Mouse (Mus musculus) G1E (cell line): ENCODE results near the gene Nudt17. TPM values are rescaled to one million over a fixed set of nuclear protein-coding genes. Genes with fewer than 3 reads are reported as not detected.

ENCODE experiments used
- ATAC-seq: 2 replicates; pipeline ENCODE4 v1.8.0; 2016; ENCODE audit warnings: mild to moderate bottlenecking; ENCODE audit not compliant: insufficient number of reproducible peaks, poor library complexity, low FRiP score, severe bottlenecking; ENCODE audit errors: extremely low read depth
- DNase-seq: peaks from one replicate; pipeline ENCODE4 v3.0.0; 2012; ENCODE audit warnings: low spot score
- H3K27me3 ChIP-seq: 2 replicates; pipeline ENCODE4 v1.6.1; 2012; ENCODE audit warnings: mild to moderate bottlenecking, low read length, inconsistent platforms; ENCODE audit not compliant: insufficient read depth
- H3K36me3 ChIP-seq: replicated peaks from 2 replicates; pipeline ENCODE3; 2012; ENCODE audit warnings: mild to moderate bottlenecking, inconsistent platforms
- H3K4me1 ChIP-seq: 2 replicates; pipeline ENCODE4 v1.6.1; 2012; ENCODE audit warnings: low read depth, low read length, inconsistent platforms, mixed read lengths; ENCODE audit not compliant: insufficient read depth
- H3K4me3 ChIP-seq: 2 replicates; pipeline ENCODE4 v1.5.1; 2012; ENCODE audit warnings: low read depth, mild to moderate bottlenecking, inconsistent platforms, low read length, moderate library complexity, mixed read lengths
- H3K9me3 ChIP-seq: replicated peaks from 2 replicates; pipeline ENCODE4 v1.6.1; 2012; ENCODE audit warnings: inconsistent platforms
- CTCF ChIP-seq: IDR thresholded peaks from 2 replicates; pipeline ENCODE4 v1.5.1; 2012; ENCODE audit warnings: low read depth, low read length, inconsistent platforms, mixed read lengths
- GATA1 ChIP-seq: IDR thresholded peaks from 2 replicates; pipeline ENCODE4 v1.6.1; 2012; ENCODE audit warnings: borderline replicate concordance, low read length, inconsistent platforms, mixed read lengths
- GATA2 ChIP-seq: IDR thresholded peaks from 2 replicates; pipeline ENCODE4 v1.6.1; 2012; ENCODE audit warnings: low read depth, low read length, inconsistent platforms, borderline replicate concordance
- POLR2AphosphoS5 ChIP-seq: IDR thresholded peaks from 2 replicates; pipeline ENCODE4 v1.6.1; 2012; ENCODE audit warnings: low read depth, low read length, inconsistent platforms; ENCODE audit not compliant: insufficient replicate concordance
- TAL1 ChIP-seq: conservative IDR thresholded peaks from 2 replicates; pipeline ENCODE4 v1.6.1; 2012; ENCODE audit warnings: low read depth, low read length, inconsistent platforms, mixed read lengths
- polyA plus RNA-seq: library from polyadenylated mRNA; stranded (reverse); fragments of >175 nt; gene quantifications from 2 replicates; pipeline ENCODE4 v1.2.3, GENCODE M21; 2012
- total RNA-seq, 2 experiments: library from RNA; stranded (forward) in 1 of 2; stranded (reverse) in 1 of 2; fragments of 200-1000 nt in 1 of 2; fragments of >200 nt in 1 of 2; fragmentation: Nextera tagmentation in 1 of 2; gene quantifications; 2 replicates each; pipeline ENCODE4 v1.2.3; 2014 to 2017

Nudt17 gene
- total and polyA plus RNA-seq, 3 experiments = 0.22 to 0.83 TPM; not detected in 1

DNA sequence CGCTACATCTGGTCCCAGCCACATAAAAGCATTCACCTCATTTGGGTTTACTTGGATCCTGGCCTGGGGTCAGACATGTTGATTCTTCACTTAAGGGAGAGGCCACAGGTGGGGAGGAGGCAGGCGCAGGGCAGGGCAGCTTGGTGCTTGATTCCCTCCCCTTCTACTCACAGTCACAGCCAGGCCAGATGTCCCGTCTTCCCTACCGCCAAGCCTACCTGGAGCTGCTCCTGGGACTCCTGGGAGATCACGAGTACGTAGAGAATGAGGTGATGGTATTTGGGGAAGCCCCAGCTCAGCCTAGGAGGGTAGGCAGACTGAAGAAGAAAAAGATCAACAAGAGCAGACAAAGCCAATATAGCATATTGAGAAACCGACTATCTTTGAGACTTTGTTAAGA is 1.4 kb downstream of the Nudt17 start:
- peaks cover 7% of the 10 kb centered on the region for H3K4me1 ChIP-seq
- no peak for TF ChIP-seq CTCF
- TF ChIP-seq GATA2 = no peak
- no peak for TF ChIP-seq TAL1
- TF ChIP-seq GATA1 = no peak
- no peak for TF ChIP-seq POLR2AphosphoS5
- H3K4me3 ChIP-seq = no peak overlapping the region
- H3K9me3 ChIP-seq = no peaks in the 10 kb centered on the region
- DNase-seq (no peak), ATAC-seq (no peak)
- peaks cover 15% of the 10 kb centered on the region; the same call in 1 of the 2 replicates for H3K27me3 ChIP-seq
- peaks cover 60% of the 10 kb centered on the region for H3K36me3 ChIP-seq

DNA sequence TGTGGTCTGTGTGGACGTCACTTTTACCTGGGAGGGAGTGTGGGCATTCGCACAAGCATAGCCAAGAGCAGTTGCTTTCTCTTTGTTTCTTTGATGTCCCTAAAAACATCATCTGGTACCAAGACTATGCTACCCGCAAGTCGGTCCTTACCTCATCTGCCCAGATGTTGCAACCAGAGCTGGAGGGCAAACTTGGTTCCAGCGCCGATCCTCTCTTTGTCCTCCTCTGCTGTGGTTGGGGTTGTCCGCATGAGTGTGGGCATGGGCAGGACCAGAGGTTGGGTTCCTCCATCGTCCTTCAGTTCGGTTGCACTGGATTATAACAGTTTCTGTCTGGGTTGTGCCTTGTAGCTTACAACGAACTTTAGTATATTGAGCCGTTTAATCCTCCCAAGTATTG is 2.1 kb downstream of the Nudt17 start:
- peaks cover 15% of the 10 kb centered on the region; the same call in 1 of the 2 replicates for H3K27me3 ChIP-seq
- no peak overlapping the region for H3K4me3 ChIP-seq
- TF ChIP-seq POLR2AphosphoS5 = no peak
- no peak for TF ChIP-seq TAL1
- TF ChIP-seq GATA1 = no peak
- no peak for TF ChIP-seq GATA2
- no peak for TF ChIP-seq CTCF
- peaks cover 7% of the 10 kb centered on the region for H3K4me1 ChIP-seq
- ATAC-seq (no peak), DNase-seq (no peak)
- H3K36me3 ChIP-seq = peaks cover 60% of the 10 kb centered on the region
- no peaks in the 10 kb centered on the region for H3K9me3 ChIP-seq

DNA sequence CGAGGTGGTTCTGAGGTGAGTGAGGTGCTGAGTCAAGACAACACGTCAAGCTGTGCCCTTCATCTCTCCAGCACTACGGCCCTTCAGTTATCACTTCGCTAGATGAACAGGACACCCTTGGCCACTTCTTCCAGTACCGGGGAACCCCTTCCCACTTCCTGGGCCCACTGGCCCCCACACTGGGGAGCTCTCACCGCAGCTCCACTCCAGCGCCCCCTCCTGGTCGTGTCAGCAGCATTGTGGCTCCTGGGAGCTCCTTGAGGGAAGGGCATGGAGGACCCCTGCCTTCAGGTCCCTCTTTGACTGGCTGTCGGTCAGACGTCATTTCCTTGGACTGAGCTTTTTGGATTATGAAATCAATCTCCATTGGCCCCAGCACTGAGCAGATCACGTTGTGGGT is 3.6 kb downstream of the Nudt17 start:
- Histone ChIP-seq H3K9me3 (no peaks in the 10 kb centered on the region), H3K4me1 (peaks cover 7% of the 10 kb centered on the region), H3K27me3 (peaks cover 15% of the 10 kb centered on the region; the same call in 1 of the 2 replicates), H3K36me3 (peaks cover 54% of the 10 kb centered on the region), H3K4me3 (no peak overlapping the region)
- ATAC-seq (no peak), DNase-seq (no peak)
- TF ChIP-seq TAL1 (no peak), POLR2AphosphoS5 (no peak), CTCF (no peak), GATA1 (no peak)

DNA sequence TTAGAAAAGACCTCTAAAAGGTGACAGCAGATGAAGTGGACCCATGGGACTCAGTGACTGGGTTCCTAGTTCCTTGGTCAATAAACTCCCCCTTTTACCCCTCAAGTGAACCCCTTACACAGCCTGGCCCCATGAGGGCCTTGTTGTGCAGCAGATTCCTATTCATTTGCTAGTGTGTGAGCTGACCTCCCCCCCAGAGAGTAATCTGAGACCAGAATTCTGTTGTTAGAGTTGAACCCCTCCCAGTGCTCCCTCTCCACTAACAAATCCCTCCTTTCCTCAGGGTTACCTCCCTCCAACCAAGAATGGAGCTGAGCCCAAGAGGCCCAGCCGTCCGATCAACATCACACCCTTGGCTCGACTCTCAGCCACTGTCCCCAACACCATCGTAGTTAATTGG is 7.4 kb downstream of the Nudt17 start:
- Histone ChIP-seq H3K4me3 (no peak overlapping the region), H3K4me1 (peaks cover 16% of the 10 kb centered on the region), H3K27me3 (no peaks in the 10 kb centered on the region; the same call in 1 of the 2 replicates), H3K36me3 (peaks cover 53% of the 10 kb centered on the region), H3K9me3 (no peaks in the 10 kb centered on the region)
- DNase-seq (no peak), ATAC-seq (no peak)
- TF ChIP-seq GATA1 (no peak), GATA2 (no peak), POLR2AphosphoS5 (no peak), CTCF (no peak), TAL1 (no peak)

DNA sequence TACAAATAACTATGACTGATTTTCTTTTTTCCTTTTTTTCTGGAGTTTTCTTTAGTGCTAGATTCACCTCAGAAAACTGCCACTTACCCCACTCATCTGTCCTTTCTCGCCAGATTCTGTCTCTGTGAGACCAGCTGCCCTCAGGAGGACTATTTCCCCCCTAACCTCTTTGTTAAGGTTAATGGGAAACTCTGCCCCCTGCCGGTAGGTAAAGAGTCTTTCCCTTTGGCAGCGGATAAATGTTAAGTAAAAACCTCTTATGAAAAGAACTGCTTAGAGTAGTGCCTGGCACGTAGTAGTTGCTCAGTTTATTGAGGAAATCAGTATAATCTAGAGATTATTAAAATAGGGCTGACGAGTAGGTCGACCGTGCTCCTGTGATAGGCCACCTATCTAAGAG is 8.0 kb downstream of the Nudt17 start:
- TF ChIP-seq GATA2 = no peak
- peak; percentile 58; the same call in 1 of the 2 replicates for TF ChIP-seq CTCF
- H3K4me1 ChIP-seq = peaks cover 22% of the 10 kb centered on the region
- DNase-seq = peak; percentile 31
- H3K4me3 ChIP-seq = no peak overlapping the region
- no peak for ATAC-seq
- H3K27me3 ChIP-seq = no peaks in the 10 kb centered on the region; the same call in 1 of the 2 replicates
- H3K36me3 ChIP-seq = peaks cover 53% of the 10 kb centered on the region
- no peaks in the 10 kb centered on the region for H3K9me3 ChIP-seq

DNA sequence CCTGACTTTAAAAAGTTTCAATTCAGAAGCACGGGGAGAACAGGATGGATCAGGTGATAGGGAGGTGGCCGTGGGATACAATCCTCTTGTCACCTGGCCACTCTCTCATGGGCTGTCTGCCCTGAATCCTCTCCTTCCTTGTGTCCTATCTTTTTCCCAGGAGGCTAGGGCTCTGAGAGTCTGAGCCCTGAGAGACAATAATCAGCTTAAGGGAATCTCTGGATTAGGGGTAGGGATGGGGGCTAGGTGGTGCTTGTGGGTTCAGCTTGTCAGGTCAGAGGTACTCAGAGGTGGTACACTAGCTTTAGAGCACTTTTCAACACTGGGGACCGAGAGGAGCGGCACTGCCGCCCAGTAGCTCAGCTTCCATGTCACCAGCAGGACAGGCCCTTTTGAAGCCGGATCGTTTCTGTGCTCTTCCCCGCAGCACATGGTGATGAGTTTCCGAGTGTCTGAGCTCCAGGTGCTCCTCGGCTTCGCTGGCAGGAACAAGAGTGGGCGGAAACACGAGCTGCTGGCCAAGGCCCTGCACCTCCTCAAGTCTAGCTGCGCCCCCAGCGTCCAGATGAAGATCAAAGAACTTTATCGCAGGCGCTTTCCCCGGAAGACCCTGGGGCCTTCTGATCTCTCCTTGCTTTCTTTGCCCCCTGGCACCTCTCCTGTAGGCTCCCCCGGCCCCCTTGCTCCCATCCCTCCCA is 9.2 kb downstream of the Nudt17 start:
- H3K27me3 ChIP-seq = no peaks in the 10 kb centered on the region; the same call in 1 of the 2 replicates
- ATAC-seq = no peak
- no peak overlapping the region for H3K4me3 ChIP-seq
- peaks cover 22% of the 10 kb centered on the region for H3K4me1 ChIP-seq
- no peak for TF ChIP-seq POLR2AphosphoS5
- TF ChIP-seq TAL1 = no peak
- no peak for TF ChIP-seq CTCF
- no peak for TF ChIP-seq GATA2
- TF ChIP-seq GATA1 = no peak
- no peak for DNase-seq
- H3K36me3 ChIP-seq = peaks cover 41% of the 10 kb centered on the region
- H3K9me3 ChIP-seq = no peaks in the 10 kb centered on the region
